Mouse (Mus musculus): ENCODE measurements around the gene Iqsec3.

DNA sequence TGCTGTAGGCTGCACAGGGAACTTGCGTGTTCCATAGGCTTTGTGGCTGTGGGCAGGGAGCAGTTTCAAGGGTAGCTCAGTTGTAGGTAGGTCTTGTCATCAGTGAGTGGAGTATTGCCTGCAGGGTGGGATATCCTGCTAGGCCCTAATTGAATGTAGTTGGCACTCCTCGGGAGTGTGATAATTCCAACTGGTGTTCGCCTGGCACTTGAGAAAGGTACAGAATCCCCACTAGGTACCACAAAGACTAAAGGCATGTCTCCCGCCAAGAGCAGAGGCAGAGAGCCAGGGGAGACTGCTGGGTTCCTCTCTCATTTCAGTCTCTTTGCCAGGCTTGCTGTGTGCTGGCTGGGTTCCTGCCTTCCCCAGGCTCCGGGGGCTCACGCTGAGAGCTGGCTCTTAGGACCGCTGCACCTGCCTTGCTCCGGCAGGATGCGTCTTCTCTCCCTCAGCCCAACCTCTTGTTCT lies 145.0 kb downstream of the Iqsec3 start:
- TF ChIP-seq EP300 (optimal IDR thresholded peaks at IDR 0.05), result no peak
- TF ChIP-seq CTCF (IDR thresholded peaks at IDR 0.05; ENCODE audit: low read depth), result no peak

Measured in stomach, postnatal 0 days (tissue).